In genomic region chr7:19844521-19845171, GRCm38 (mm10) we compare ENCODE assay signal across 20 mouse cellular contexts. TPM values are rescaled to one million over a fixed set of nuclear protein-coding genes. Genes with fewer than 3 reads are reported as not detected.
DNase-seq lines count a peak whose midpoint lies in the region.
"Had no signal": no experiment of that assay in that cellular context is flagged by ENCODE, and none has a peak within 500 bp of the region (broad histone marks: within the 10 kb centered on the region; RNA-seq: fewer than 3 reads in every experiment).

No protein-coding gene starts in this region.

- peak; percentile 92 for DNase-seq in heart, adult 11 months
- no peak for DNase-seq in heart, postnatal 10 days
- DNase-seq in CD4-positive helper T cell, adult 2 months (ENCODE audit: low read depth, low spot score) = peak; percentile 34
- peak; percentile 67 for DNase-seq in induced T-regulatory cell, adult 2 months (ENCODE audit: low read depth)
- peak; percentile 77 for DNase-seq in splenic B cell, adult 2 months (ENCODE audit: low read depth, low spot score)
- DNase-seq in embryo, embryonic 11 days = no peak
- DNase-seq in gastrocnemius, adult 8-10 months (ENCODE audit: low spot score in 2 of 2) = no peak
- no peak for DNase-seq in layer of hippocampus, adult 9-10 months (ENCODE audit: low spot score)
- DNase-seq: cerebellum, adult 9-11 months; lung, embryonic 14.5 days; right cerebral cortex, adult 18-20 months had no signal

- no peaks in the 10 kb centered on the region for H3K36me3 ChIP-seq in splenic B cell, adult 2 months (ENCODE audit: control insufficient read depth, insufficient read depth, low read length, poor library complexity, severe bottlenecking)
- H3K36me3 ChIP-seq: embryonic facial prominence, embryonic 13.5 days; forebrain, embryonic 12.5 days; heart, embryonic 12.5 days; hindbrain, embryonic 15.5 days; midbrain, embryonic 10.5 days; neural tube, embryonic 13.5 days had no signal

- H3K27me3 ChIP-seq in splenic B cell, adult 2 months (ENCODE audit: control insufficient read depth, insufficient read depth, low read length, poor library complexity, severe bottlenecking) = no peaks in the 10 kb centered on the region

- intact Hi-C loops in heart, postnatal 10 days (cut with DNase I) = no loop called here

RNA-seq across cellular contexts. Expression of gene Gm19345, which starts 7.2 kb away (rescaled TPM):
- total RNA-seq in heart, postnatal 10 days (2021) = not detected
- not detected for total RNA-seq in gastrocnemius, adult 8-10 months (2022)
- total RNA-seq: gastrocnemius, adult 18-20 months; MEL had no signal

RNA-seq across cellular contexts. Expression of gene Ceacam16, which starts 16.5 kb away (rescaled TPM):
- total RNA-seq in heart, postnatal 10 days (2021) = not detected
- not detected for total RNA-seq in gastrocnemius, adult 8-10 months (2022)
- total RNA-seq: gastrocnemius, adult 18-20 months; layer of hippocampus, postnatal 14 days had no signal

RNA-seq across cellular contexts. Expression of gene Bcl3, which starts 22.1 kb away (rescaled TPM):
- total RNA-seq in heart, postnatal 10 days (2021) = 1 to 10 TPM; 5.6 to 5.7 TPM
- under 1 TPM; 0.58 to 0.62 (median 0.61) TPM for total RNA-seq in gastrocnemius, adult 8-10 months (2022)

RNA-seq across cellular contexts. Expression of gene Ceacam19, which starts 43.1 kb away (rescaled TPM):
- total RNA-seq in heart, postnatal 10 days (2021) = not detected
- total RNA-seq in gastrocnemius, adult 8-10 months (2022) = not detected
- total RNA-seq: gastrocnemius, adult 18-20 months; layer of hippocampus, postnatal 14 days had no signal

RNA-seq across cellular contexts. Expression of gene Cblc, which starts 48.0 kb away (rescaled TPM):
- total RNA-seq in heart, postnatal 10 days (2021) = under 1 TPM in 1 of 2 experiments, not detected in 1; 0.50 TPM
- not detected for total RNA-seq in gastrocnemius, adult 8-10 months (2022)
- total RNA-seq: gastrocnemius, adult 18-20 months; layer of hippocampus, postnatal 14 days; MEL had no signal

Comparison
In these comparisons a context has a peak if more than half of its experiments do, and no peak if none do; other contexts are left out.
1. DNase-seq: peak in heart, adult 11 months (single experiment), CD4-positive helper T cell, adult 2 months (single experiment), induced T-regulatory cell, adult 2 months (single experiment) and splenic B cell, adult 2 months (single experiment); none in heart, postnatal 10 days (0 of 2), embryo, embryonic 11 days (single experiment), gastrocnemius, adult 8-10 months (0 of 2) and layer of hippocampus, adult 9-10 months (single experiment).
2. RNA of gene Bcl3, which starts 22.1 kb away (total RNA-seq): 5.6 to 5.7 TPM in heart, postnatal 10 days; 0.58 to 0.62 TPM in gastrocnemius, adult 8-10 months; every median in the first group is over 4 times any median in the second.